Mouse (Mus musculus): ENCODE results near the gene Slc8a3. TPM values are rescaled to one million over a fixed set of nuclear protein-coding genes. Genes with fewer than 3 reads are reported as not detected.

The Slc8a3 gene
- polyA plus RNA-seq, 1 experiment: 0.05 TPM

- no peaks in the 10 kb centered on the region for H3K27me3 ChIP-seq (ENCODE audit: control insufficient read depth, insufficient read depth, insufficient read length)
- TF ChIP-seq MAX (IDR thresholded peaks at IDR 0.05; ENCODE audit: low read depth): no peak
- no peak for TF ChIP-seq POLR2A (IDR thresholded peaks at IDR 0.05; ENCODE audit: insufficient read length, low read depth)
- no peak for TF ChIP-seq SRF (IDR thresholded peaks at IDR 0.05; ENCODE audit: control insufficient read depth, insufficient read length, low read depth)
- no peak for TF ChIP-seq MYOD1 (IDR thresholded peaks at IDR 0.05; ENCODE audit: control insufficient read depth in 1 of 3, insufficient read length in 2 of 3, low read depth in 2 of 3)
- no peak for TF ChIP-seq USF1 (IDR thresholded peaks at IDR 0.05; ENCODE audit: low read depth)
- no peak for TF ChIP-seq E2F4 (IDR thresholded peaks at IDR 0.05; ENCODE audit: insufficient read depth)
- TF ChIP-seq TCF3 (IDR thresholded peaks at IDR 0.05; ENCODE audit: insufficient read length, low read depth): no peak
- no peak for TF ChIP-seq REST (IDR thresholded peaks at IDR 0.05; ENCODE audit: insufficient read depth, insufficient read length)
- TF ChIP-seq MYOG (IDR thresholded peaks at IDR 0.05; ENCODE audit: control insufficient read depth in 1 of 3, insufficient read depth in 1 of 3, insufficient read length in 2 of 3, low read depth in 2 of 3): no peak
- TF ChIP-seq CEBPB (IDR thresholded peaks at IDR 0.05; ENCODE audit: insufficient read depth, poor library complexity, severe bottlenecking): no peak
- no peak for TF ChIP-seq TCF12 (IDR thresholded peaks at IDR 0.05; ENCODE audit: insufficient read depth, poor library complexity, severe bottlenecking)
- no peaks in the 10 kb centered on the region for H3K36me3 ChIP-seq (ENCODE audit: control insufficient read depth, insufficient read depth)
- no peak overlapping the region for H3K4me3 ChIP-seq
- H3ac ChIP-seq (ENCODE audit: control insufficient read depth, insufficient read length): no peak overlapping the region
- no peak overlapping the region for H3K4me2 ChIP-seq (ENCODE audit: low read depth)
- no peaks in the 10 kb centered on the region for H3K79me2 ChIP-seq (ENCODE audit: control insufficient read depth, insufficient read depth)
Measured at GRCm38 (mm10) chr12:81166615-81167014, 166.4 kb downstream of the Slc8a3 start.

GRCm38 (mm10) chr12:81166092-81166491 lies 166.9 kb downstream of the Slc8a3 start:
- no peak overlapping the region for H3K4me3 ChIP-seq
- TF ChIP-seq POLR2A (IDR thresholded peaks at IDR 0.05; ENCODE audit: insufficient read length, low read depth) (no peak), E2F4 (IDR thresholded peaks at IDR 0.05; ENCODE audit: insufficient read depth) (no peak), TCF12 (IDR thresholded peaks at IDR 0.05; ENCODE audit: insufficient read depth, poor library complexity, severe bottlenecking) (no peak), MYOD1 (IDR thresholded peaks at IDR 0.05; ENCODE audit: control insufficient read depth in 1 of 3, insufficient read length in 2 of 3, low read depth in 2 of 3) (no peak), USF1 (IDR thresholded peaks at IDR 0.05; ENCODE audit: low read depth) (no peak), TCF3 (IDR thresholded peaks at IDR 0.05; ENCODE audit: insufficient read length, low read depth) (no peak), CEBPB (IDR thresholded peaks at IDR 0.05; ENCODE audit: insufficient read depth, poor library complexity, severe bottlenecking) (no peak), REST (IDR thresholded peaks at IDR 0.05; ENCODE audit: insufficient read depth, insufficient read length) (no peak), MAX (IDR thresholded peaks at IDR 0.05; ENCODE audit: low read depth) (no peak), POLR2AphosphoS2 (IDR thresholded peaks at IDR 0.05; ENCODE audit: insufficient read length, low read depth) (no peak), SRF (IDR thresholded peaks at IDR 0.05; ENCODE audit: control insufficient read depth, insufficient read length, low read depth) (no peak), MYOG (IDR thresholded peaks at IDR 0.05; ENCODE audit: control insufficient read depth in 1 of 3, insufficient read depth in 1 of 3, insufficient read length in 2 of 3, low read depth in 2 of 3) (no peak)
- no peak overlapping the region for H3K4me2 ChIP-seq (ENCODE audit: low read depth)
- H3K79me2 ChIP-seq (ENCODE audit: control insufficient read depth, insufficient read depth): no peaks in the 10 kb centered on the region
- no peak overlapping the region for H3ac ChIP-seq (ENCODE audit: control insufficient read depth, insufficient read length)
- H3K27me3 ChIP-seq (ENCODE audit: control insufficient read depth, insufficient read depth, insufficient read length): no peaks in the 10 kb centered on the region
- no peaks in the 10 kb centered on the region for H3K36me3 ChIP-seq (ENCODE audit: control insufficient read depth, insufficient read depth)

- H3K4me3 ChIP-seq: no peak overlapping the region
- no peaks in the 10 kb centered on the region for H3K27me3 ChIP-seq (ENCODE audit: control insufficient read depth, insufficient read depth, insufficient read length)
- no peaks in the 10 kb centered on the region for H3K79me2 ChIP-seq (ENCODE audit: control insufficient read depth, insufficient read depth)
- no peaks in the 10 kb centered on the region for H3K36me3 ChIP-seq (ENCODE audit: control insufficient read depth, insufficient read depth)
- TF ChIP-seq SRF (IDR thresholded peaks at IDR 0.05; ENCODE audit: control insufficient read depth, insufficient read length, low read depth): no peak
- no peak for TF ChIP-seq POLR2AphosphoS2 (IDR thresholded peaks at IDR 0.05; ENCODE audit: insufficient read length, low read depth)
- TF ChIP-seq TCF3 (IDR thresholded peaks at IDR 0.05; ENCODE audit: insufficient read length, low read depth): no peak
- TF ChIP-seq REST (IDR thresholded peaks at IDR 0.05; ENCODE audit: insufficient read depth, insufficient read length): no peak
- no peak overlapping the region for H3K4me2 ChIP-seq (ENCODE audit: low read depth)
- no peak overlapping the region for H3ac ChIP-seq (ENCODE audit: control insufficient read depth, insufficient read length)
Measured at GRCm38 (mm10) chr12:81163566-81163965, 169.4 kb downstream of the Slc8a3 start.

- Histone ChIP-seq H3K27me3 (ENCODE audit: control insufficient read depth, insufficient read depth, insufficient read length) (no peaks in the 10 kb centered on the region), H3K4me3 (no peak overlapping the region), H3K79me2 (ENCODE audit: control insufficient read depth, insufficient read depth) (no peaks in the 10 kb centered on the region), H3ac (ENCODE audit: control insufficient read depth, insufficient read length) (no peak overlapping the region), H3K36me3 (ENCODE audit: control insufficient read depth, insufficient read depth) (no peaks in the 10 kb centered on the region), H3K4me2 (ENCODE audit: low read depth) (no peak overlapping the region)
- TF ChIP-seq CEBPB (IDR thresholded peaks at IDR 0.05; ENCODE audit: insufficient read depth, poor library complexity, severe bottlenecking): no peak
- TF ChIP-seq MYOG (IDR thresholded peaks at IDR 0.05; ENCODE audit: control insufficient read depth in 1 of 3, insufficient read depth in 1 of 3, insufficient read length in 2 of 3, low read depth in 2 of 3): no peak
- no peak for TF ChIP-seq MAX (IDR thresholded peaks at IDR 0.05; ENCODE audit: low read depth)
- TF ChIP-seq USF1 (IDR thresholded peaks at IDR 0.05; ENCODE audit: low read depth): no peak
- no peak for TF ChIP-seq TCF12 (IDR thresholded peaks at IDR 0.05; ENCODE audit: insufficient read depth, poor library complexity, severe bottlenecking)
- TF ChIP-seq SRF (IDR thresholded peaks at IDR 0.05; ENCODE audit: control insufficient read depth, insufficient read length, low read depth): no peak
- no peak for TF ChIP-seq POLR2AphosphoS2 (IDR thresholded peaks at IDR 0.05; ENCODE audit: insufficient read length, low read depth)
- no peak for TF ChIP-seq TCF3 (IDR thresholded peaks at IDR 0.05; ENCODE audit: insufficient read length, low read depth)
- no peak for TF ChIP-seq POLR2A (IDR thresholded peaks at IDR 0.05; ENCODE audit: insufficient read length, low read depth)
- TF ChIP-seq MYOD1 (IDR thresholded peaks at IDR 0.05; ENCODE audit: control insufficient read depth in 1 of 3, insufficient read length in 2 of 3, low read depth in 2 of 3): no peak
- no peak for TF ChIP-seq E2F4 (IDR thresholded peaks at IDR 0.05; ENCODE audit: insufficient read depth)
Measured at GRCm38 (mm10) chr12:81163131-81163530, 169.8 kb downstream of the Slc8a3 start.

GRCm38 (mm10) chr12:81161282-81161681 lies 171.7 kb downstream of the Slc8a3 start:
- no peak overlapping the region for H3ac ChIP-seq (ENCODE audit: control insufficient read depth, insufficient read length)
- no peaks in the 10 kb centered on the region for H3K79me2 ChIP-seq (ENCODE audit: control insufficient read depth, insufficient read depth)
- no peak overlapping the region for H3K4me3 ChIP-seq
- H3K4me2 ChIP-seq (ENCODE audit: low read depth): no peak overlapping the region
- H3K36me3 ChIP-seq (ENCODE audit: control insufficient read depth, insufficient read depth): no peaks in the 10 kb centered on the region
- no peaks in the 10 kb centered on the region for H3K27me3 ChIP-seq (ENCODE audit: control insufficient read depth, insufficient read depth, insufficient read length)
- TF ChIP-seq POLR2AphosphoS2 (IDR thresholded peaks at IDR 0.05; ENCODE audit: insufficient read length, low read depth): no peak
- no peak for TF ChIP-seq TCF12 (IDR thresholded peaks at IDR 0.05; ENCODE audit: insufficient read depth, poor library complexity, severe bottlenecking)
- TF ChIP-seq E2F4 (IDR thresholded peaks at IDR 0.05; ENCODE audit: insufficient read depth): no peak
